Mouse (Mus musculus): ENCODE results near the gene Rexo5.

DNA sequence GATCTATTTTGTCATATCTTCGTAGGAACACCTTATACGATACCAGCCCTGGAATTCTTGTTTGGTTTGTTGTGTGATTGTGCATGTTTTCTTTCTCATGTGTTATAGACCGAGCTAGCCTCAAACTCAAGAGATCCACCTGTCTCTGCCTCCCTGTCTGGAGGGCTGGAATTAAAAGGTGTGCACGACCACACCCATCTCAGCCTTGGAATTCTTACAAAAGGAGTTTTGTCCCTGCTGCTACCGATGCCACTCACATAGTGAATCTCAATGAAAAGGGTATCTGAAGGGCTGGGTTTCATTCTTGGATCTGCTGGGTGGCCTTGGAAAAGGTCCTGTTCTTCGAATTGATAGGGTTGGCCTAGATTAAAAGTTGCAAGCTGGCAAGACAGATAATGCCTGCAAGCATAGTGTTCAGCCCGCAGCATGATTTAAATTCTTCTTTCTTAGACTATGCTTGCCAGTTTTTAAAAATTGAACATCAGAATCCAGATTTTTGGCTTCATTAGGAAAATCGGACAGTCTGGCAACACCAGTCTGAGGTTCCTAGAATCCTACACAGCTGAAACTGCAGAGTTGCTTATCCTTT is 103.8 kb downstream of the Rexo5 start:
- TF ChIP-seq TCF12 (IDR thresholded peaks at IDR 0.05; ENCODE audit: insufficient read depth, poor library complexity, severe bottlenecking) (no peak), CEBPB (IDR thresholded peaks at IDR 0.05; ENCODE audit: insufficient read depth, poor library complexity, severe bottlenecking) (no peak), POLR2A (IDR thresholded peaks at IDR 0.05; ENCODE audit: insufficient read length, low read depth) (no peak), TCF3 (IDR thresholded peaks at IDR 0.05; ENCODE audit: insufficient read length, low read depth) (no peak)

Data from myocyte (in vitro differentiated cells).